In genomic region chr5:140948009-140948408, GRCm38 (mm10) we compare ENCODE assay signal across 10 mouse cellular contexts. TPM values are rescaled to one million over a fixed set of nuclear protein-coding genes. Genes with fewer than 3 reads are reported as not detected.
DNase-seq lines count a peak whose midpoint lies in the region; ATAC-seq and TF ChIP-seq lines count a peak whose summit lies in the region.
"Had no signal": no experiment of that assay in that cellular context is flagged by ENCODE, and none has a peak within 500 bp of the region (broad histone marks: within the 10 kb centered on the region; RNA-seq: fewer than 3 reads in every experiment).

No protein-coding gene starts in this region.

- 2% methylated on average over 10 of the region's 10 CpGs for WGBS in bone marrow, adult 2 months
- 55% methylated on average over 10 of the region's 10 CpGs for WGBS in stomach, postnatal 0 days

- no peak for TF ChIP-seq EP300 in stomach, postnatal 0 days (optimal IDR thresholded peaks at IDR 0.05)

- H3K36me3 ChIP-seq in stomach, postnatal 0 days (ENCODE audit: control insufficient read depth, insufficient read depth, low read length): no peaks in the 10 kb centered on the region
- H3K36me3 ChIP-seq: hindbrain, embryonic 15.5 days; neural tube, embryonic 12.5 days had no signal

- peaks cover 6% of the 10 kb centered on the region for H3K4me1 ChIP-seq in bone marrow, adult 2 months (ENCODE audit: control insufficient read depth, insufficient read depth, low read length)
- H3K4me1 ChIP-seq in stomach, postnatal 0 days (replicated peaks; ENCODE audit: control insufficient read depth, insufficient read depth): no peaks in the 10 kb centered on the region
- H3K4me1 ChIP-seq: hindbrain, embryonic 15.5 days; neural tube, embryonic 12.5 days had no signal

- peak; percentile 94 for DNase-seq in A20 (ENCODE audit: low read depth, low spot score)
- peak; percentile 63 for DNase-seq in induced T-regulatory cell, adult 2 months (ENCODE audit: low read depth)
- DNase-seq in lung, postnatal 36 days: peak; percentile 55
- no peak for DNase-seq in stomach, postnatal 0 days (ENCODE audit: low spot score)
- no peak for DNase-seq in urinary bladder, postnatal 36 days (ENCODE audit: low spot score in 2 of 2)
- no peak for DNase-seq in cerebellum, adult 8-10 months

- H3K9me3 ChIP-seq in stomach, postnatal 0 days (ENCODE audit: control insufficient read depth, low read length): no peaks in the 10 kb centered on the region; the same call in 1 of the 2 replicates
- H3K9me3 ChIP-seq: hindbrain, embryonic 15.5 days; neural tube, embryonic 12.5 days had no signal

- peak overlapping the region; percentile 76 for H3K27ac ChIP-seq in bone marrow, adult 2 months (ENCODE audit: control insufficient read depth, insufficient read depth, low read depth, low read length, poor library complexity)
- H3K27ac ChIP-seq in stomach, postnatal 0 days (replicated peaks): no peak overlapping the region
- H3K27ac ChIP-seq: hindbrain, embryonic 15.5 days; neural tube, embryonic 12.5 days had no signal

- no peak overlapping the region for H3K4me3 ChIP-seq in bone marrow, adult 2 months (replicated peaks; ENCODE audit: control insufficient read depth, low read depth, low read length)
- no peak overlapping the region for H3K4me3 ChIP-seq in stomach, postnatal 0 days (ENCODE audit: low read depth, low read length)
- H3K4me3 ChIP-seq: hindbrain, embryonic 15.5 days; neural tube, embryonic 12.5 days had no signal

- H3K4me2 ChIP-seq in stomach, postnatal 0 days (replicated peaks; ENCODE audit: low read depth): no peak overlapping the region
- H3K4me2 ChIP-seq: hindbrain, embryonic 15.5 days; neural tube, embryonic 12.5 days had no signal

- no peak for TF ChIP-seq POLR2A in bone marrow, adult 2 months (IDR thresholded peaks at IDR 0.05; ENCODE audit: borderline replicate concordance, control insufficient read depth, low read depth, low read length)

- no peaks in the 10 kb centered on the region for H3K27me3 ChIP-seq in stomach, postnatal 0 days (ENCODE audit: control insufficient read depth, insufficient read depth, low read length)
- H3K27me3 ChIP-seq: hindbrain, embryonic 15.5 days; neural tube, embryonic 12.5 days had no signal

- no peak for TF ChIP-seq CTCF in bone marrow, adult 2 months (IDR thresholded peaks at IDR 0.05; ENCODE audit: control insufficient read depth, insufficient read depth, low read length)
- TF ChIP-seq CTCF in stomach, postnatal 0 days (IDR thresholded peaks at IDR 0.05; ENCODE audit: low read depth): no peak

- H3K9ac ChIP-seq in stomach, postnatal 0 days (ENCODE audit: low read length): no peak overlapping the region
- H3K9ac ChIP-seq: hindbrain, embryonic 15.5 days; neural tube, embryonic 12.5 days had no signal

- 0 out of 2 replicates have a peak, but pooled peaks have one; percentile 10 for ATAC-seq in stomach, postnatal 0 days (ENCODE audit: low FRiP score, low TSS enrichment)
- ATAC-seq in erythroid progenitor cell, adult 5-6 weeks (replicated peaks; ENCODE audit: low FRiP score, poor library complexity, severe bottlenecking): no peak

RNA-seq across cellular contexts. Expression of gene Card11, which starts 52.4 kb away (rescaled TPM):
- 10.3 and 18.2 TPM in 2 replicates for polyA plus RNA-seq in bone marrow, adult 2 months (2011; ENCODE audit: insufficient read depth, insufficient read length, low replicate concordance, missing spikeins)
- polyA plus RNA-seq in stomach, postnatal 0 days (2015; fragmentation: Nextera tagmentation; extraction: Ambion mirVana): 0.13 and 0.18 TPM in 2 replicates
- total RNA-seq in erythroid progenitor cell, adult 5-6 weeks (2015; ENCODE audit: low replicate concordance): 1.7 and 1.8 TPM in 2 replicates
- 1.3 and 2.3 TPM in 2 replicates for total RNA-seq in erythroid progenitor cell, adult 5-6 weeks (2017; ENCODE audit: low replicate concordance)

Comparison
In these comparisons a context has a peak if more than half of its experiments do, and no peak if none do; other contexts are left out.
1. DNase-seq: peak in A20 (single experiment), induced T-regulatory cell, adult 2 months (single experiment) and lung, postnatal 36 days (single experiment); none in stomach, postnatal 0 days (single experiment), urinary bladder, postnatal 36 days (0 of 2) and cerebellum, adult 8-10 months (single experiment).